In the genomic region with DNA sequence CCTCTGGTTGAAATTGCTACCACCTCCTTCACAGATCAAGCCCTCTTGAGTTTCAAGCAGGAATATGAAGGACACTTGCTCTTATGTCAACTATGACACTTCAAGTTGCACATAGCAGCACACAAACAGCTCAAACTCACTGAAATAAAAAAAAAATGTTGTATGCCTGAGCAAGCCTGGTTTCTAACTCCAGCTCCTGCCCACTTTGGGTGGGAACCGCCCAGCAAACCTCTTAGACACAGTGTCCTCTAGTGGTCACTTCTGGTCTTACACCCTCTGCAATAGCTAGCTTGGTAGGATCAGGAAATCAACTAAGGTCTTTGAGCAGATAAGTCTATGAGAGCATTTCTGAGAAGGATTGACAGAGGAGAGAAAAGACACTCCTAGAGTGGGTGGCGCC, we compare ENCODE assay signal across 7 mouse cellular contexts. TPM values are rescaled to one million over a fixed set of nuclear protein-coding genes. Genes with fewer than 3 reads are reported as not detected.
DNase-seq lines count a peak whose midpoint lies in the region; ATAC-seq and TF ChIP-seq lines count a peak whose summit lies in the region.

No protein-coding gene starts in this region.

- H3K4me3 ChIP-seq in midbrain, embryonic 10.5 days = no peak overlapping the region
- H3K4me3 ChIP-seq in midbrain, embryonic 13.5 days (replicated peaks) = no peak overlapping the region
- no peak overlapping the region for H3K4me3 ChIP-seq in hindbrain, postnatal 0 days (ENCODE audit: low read length)
- no peak overlapping the region for H3K4me3 ChIP-seq in liver, embryonic 11.5 days (ENCODE audit: low read depth, low read length)

- no peaks in the 10 kb centered on the region for H3K9me3 ChIP-seq in midbrain, embryonic 10.5 days (replicated peaks)
- H3K9me3 ChIP-seq in midbrain, embryonic 13.5 days = no peaks in the 10 kb centered on the region
- H3K9me3 ChIP-seq in hindbrain, postnatal 0 days (ENCODE audit: low read length) = no peaks in the 10 kb centered on the region
- no peaks in the 10 kb centered on the region for H3K9me3 ChIP-seq in liver, embryonic 11.5 days (ENCODE audit: control insufficient read depth, low read length)

- no peaks in the 10 kb centered on the region for H3K36me3 ChIP-seq in midbrain, embryonic 10.5 days
- no peaks in the 10 kb centered on the region for H3K36me3 ChIP-seq in midbrain, embryonic 13.5 days
- no peaks in the 10 kb centered on the region for H3K36me3 ChIP-seq in hindbrain, postnatal 0 days (ENCODE audit: insufficient read depth, low read length)
- H3K36me3 ChIP-seq in liver, embryonic 11.5 days (ENCODE audit: control insufficient read depth, insufficient read depth, low read length) = no peaks in the 10 kb centered on the region

- ATAC-seq in midbrain, embryonic 13.5 days = no peak
- ATAC-seq in hindbrain, postnatal 0 days = no peak
- no peak for ATAC-seq in liver, embryonic 11.5 days (replicated peaks; ENCODE audit: low FRiP score)

- H3K4me1 ChIP-seq in midbrain, embryonic 10.5 days = peaks cover 13% of the 10 kb centered on the region
- H3K4me1 ChIP-seq in midbrain, embryonic 13.5 days (replicated peaks) = peaks cover 8% of the 10 kb centered on the region
- H3K4me1 ChIP-seq in hindbrain, postnatal 0 days (ENCODE audit: insufficient read depth, low read length) = peaks cover 5% of the 10 kb centered on the region; the same call in 1 of the 2 replicates
- H3K4me1 ChIP-seq in liver, embryonic 11.5 days (replicated peaks; ENCODE audit: control insufficient read depth, insufficient read depth, low read length) = no peaks in the 10 kb centered on the region

- peaks cover 31% of the 10 kb centered on the region for H3K27me3 ChIP-seq in midbrain, embryonic 10.5 days (ENCODE audit: low read depth, poor library complexity, severe bottlenecking)
- H3K27me3 ChIP-seq in midbrain, embryonic 13.5 days = peaks cover 3% of the 10 kb centered on the region
- H3K27me3 ChIP-seq in hindbrain, postnatal 0 days (ENCODE audit: insufficient read depth, low read length) = no peaks in the 10 kb centered on the region
- peaks cover 13% of the 10 kb centered on the region for H3K27me3 ChIP-seq in liver, embryonic 11.5 days (replicated peaks; ENCODE audit: control insufficient read depth, insufficient read depth, low read length)

- H3K4me2 ChIP-seq in midbrain, embryonic 13.5 days (replicated peaks) = no peak overlapping the region
- no peak overlapping the region for H3K4me2 ChIP-seq in hindbrain, postnatal 0 days (ENCODE audit: low read depth, low read length)
- H3K4me2 ChIP-seq in liver, embryonic 11.5 days = no peak overlapping the region

- 15% methylated on average over 2 of the region's 2 CpGs for WGBS in midbrain, embryonic 10.5 days
- 7% methylated on average over 2 of the region's 2 CpGs for WGBS in midbrain, embryonic 13.5 days
- 36% methylated on average over 2 of the region's 2 CpGs for WGBS in hindbrain, postnatal 0 days
- 17% methylated on average over 2 of the region's 2 CpGs for WGBS in liver, embryonic 11.5 days

- DNase-seq in midbrain, embryonic 10.5 days (ENCODE audit: low spot score) = peak; percentile 52
- DNase-seq in NIH3T3 (ENCODE audit: low read depth) = peak; percentile 77
- peak; percentile 58 for DNase-seq in c-Kit-positive CD71-negative TER-119-negative erythroid progenitor cells, embryonic 14.5 days (ENCODE audit: low read depth)
- peak; percentile 87 for DNase-seq in hindbrain, postnatal 0 days (ENCODE audit: low spot score)
- DNase-seq in liver, embryonic 11.5 days (ENCODE audit: low spot score) = peak; percentile 44
- peak; percentile 70 to 80 for DNase-seq in right cerebral cortex, postnatal 10 days (ENCODE audit: low spot score in 2 of 2)

- TF ChIP-seq CTCF in hindbrain, postnatal 0 days (IDR thresholded peaks at IDR 0.05; ENCODE audit: low read depth) = peak; percentile 94

- H3K9ac ChIP-seq in midbrain, embryonic 13.5 days (replicated peaks) = no peak overlapping the region
- no peak overlapping the region for H3K9ac ChIP-seq in hindbrain, postnatal 0 days (replicated peaks; ENCODE audit: low read length)
- no peak overlapping the region for H3K9ac ChIP-seq in liver, embryonic 11.5 days (ENCODE audit: low read depth, low read length)

- H3K27ac ChIP-seq in midbrain, embryonic 10.5 days (replicated peaks) = no peak overlapping the region
- H3K27ac ChIP-seq in midbrain, embryonic 13.5 days = no peak overlapping the region
- H3K27ac ChIP-seq in hindbrain, postnatal 0 days = no peak overlapping the region
- no peak overlapping the region for H3K27ac ChIP-seq in liver, embryonic 11.5 days (ENCODE audit: low read depth, low read length)

RNA-seq across cellular contexts. Expression of gene Rplp1, which starts 54.2 kb away (rescaled TPM):
- 965 and 1,195 TPM in 2 replicates for polyA plus RNA-seq in midbrain, embryonic 10.5 days (2016; fragmentation: Nextera tagmentation; extraction: Ambion mirVana)
- polyA plus RNA-seq in midbrain, embryonic 13.5 days (2015; fragmentation: Nextera tagmentation; extraction: Ambion mirVana) = 860 and 872 TPM in 2 replicates
- total RNA-seq in hindbrain, postnatal 0 days (2014; rRNA removed) = 2,832 and 4,239 TPM in 2 replicates
- 1,070 and 1,080 TPM in 2 replicates for polyA plus RNA-seq in hindbrain, postnatal 0 days (2015; fragmentation: Nextera tagmentation; extraction: Ambion mirVana)
- 1,876 and 2,139 TPM in 2 replicates for polyA plus RNA-seq in liver, embryonic 11.5 days (2014; fragmentation: Nextera tagmentation; extraction: Ambion mirVana)
